Mouse (Mus musculus) thymus, postnatal 4 days (tissue): ENCODE results near the gene Alkbh3.

Experiments used
- DNase-seq: peaks from one replicate; pipeline ENCODE4 v3.0.0; 2021

Gene Alkbh3

DNA sequence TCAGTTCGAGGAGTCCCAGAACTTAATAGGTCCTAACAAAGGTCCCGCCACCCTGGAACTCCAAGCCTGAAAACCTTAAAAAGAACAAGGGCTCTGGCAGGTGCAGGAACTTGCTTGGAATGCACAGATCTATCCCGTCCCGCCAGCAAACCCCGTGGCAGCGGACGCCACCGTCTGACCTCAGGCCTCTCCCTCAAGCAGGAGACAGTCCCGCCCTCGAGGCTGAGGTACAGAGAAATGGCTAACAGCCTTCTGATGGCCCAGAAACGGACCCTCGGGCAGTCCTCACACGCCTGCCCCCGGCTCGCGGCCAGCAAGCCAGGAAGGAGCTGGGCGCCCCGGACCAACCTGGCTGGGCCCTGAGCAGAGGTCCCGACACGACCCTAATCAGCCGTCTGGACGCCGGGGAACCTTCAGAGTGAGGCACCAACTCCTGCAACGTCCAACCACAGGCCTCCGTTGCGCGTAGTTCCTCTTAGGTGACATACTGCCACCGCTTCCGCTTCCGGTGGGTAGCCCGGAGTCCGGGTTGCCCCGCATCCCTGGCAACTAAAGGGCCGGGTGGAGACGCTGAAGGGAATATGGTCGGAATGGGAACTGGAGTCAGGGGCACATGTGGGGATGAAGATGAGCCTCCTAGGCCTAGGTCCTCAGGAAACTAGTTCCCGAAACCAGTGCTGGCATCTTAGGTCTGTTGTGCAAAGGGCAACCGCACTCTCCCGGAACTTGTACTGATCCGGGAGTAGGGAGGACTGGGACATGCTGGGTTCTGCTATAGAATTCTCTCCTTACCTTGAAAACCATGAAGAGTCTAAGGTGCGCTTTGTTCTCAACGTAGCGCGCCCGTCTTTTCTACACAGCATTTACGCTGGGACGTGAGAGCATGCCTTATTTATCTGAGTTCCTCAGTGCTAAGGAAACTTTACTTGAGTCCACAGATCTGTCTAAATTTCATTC lies at the start of gene Alkbh3:
Gene Alkbh3 (minus strand): TSS at position 473 of the 957 bp plus-strand sequence.
- DNase-seq: peak; percentile 92

DNA sequence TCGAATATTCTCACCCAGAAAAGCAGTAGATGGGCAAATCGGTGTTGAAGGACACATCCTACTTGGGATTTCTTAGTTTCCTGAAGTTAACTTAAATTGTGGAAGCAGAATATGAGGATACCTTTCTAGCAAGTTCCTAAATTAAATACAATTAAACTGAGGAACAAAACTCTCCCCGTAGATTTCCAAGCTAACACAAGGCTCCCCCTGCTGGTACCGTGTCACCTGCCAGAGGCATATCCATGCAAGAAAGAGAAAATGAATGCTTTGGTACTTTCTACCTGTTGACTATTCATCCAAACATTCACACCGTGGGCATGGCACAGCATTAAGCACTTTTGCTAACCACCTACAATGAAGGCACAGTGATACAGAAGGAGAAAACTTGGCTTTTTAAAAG lies 48.9 kb upstream of the Alkbh3 start:
- peak; percentile 52 for DNase-seq

DNA sequence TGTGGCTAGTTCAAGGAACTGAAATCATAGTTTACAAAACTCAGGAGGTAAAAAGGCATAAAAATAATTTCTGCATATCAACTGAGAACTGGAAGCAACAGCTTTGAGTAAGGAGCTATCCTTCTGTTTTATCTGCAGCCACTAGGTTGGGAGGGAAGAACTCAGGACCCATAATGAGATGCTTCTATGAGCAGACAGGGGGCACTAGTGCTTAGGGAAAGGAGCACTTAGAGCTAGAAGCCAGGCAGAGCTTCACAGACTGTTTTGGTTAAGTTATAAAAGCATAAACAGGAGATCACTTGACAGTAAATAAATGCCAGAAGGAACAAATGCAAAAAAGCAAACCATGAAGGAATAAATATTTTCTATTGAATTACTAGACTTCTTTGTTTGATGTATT lies 44.2 kb upstream of the Alkbh3 start:
- peak; percentile 13 for DNase-seq

DNA sequence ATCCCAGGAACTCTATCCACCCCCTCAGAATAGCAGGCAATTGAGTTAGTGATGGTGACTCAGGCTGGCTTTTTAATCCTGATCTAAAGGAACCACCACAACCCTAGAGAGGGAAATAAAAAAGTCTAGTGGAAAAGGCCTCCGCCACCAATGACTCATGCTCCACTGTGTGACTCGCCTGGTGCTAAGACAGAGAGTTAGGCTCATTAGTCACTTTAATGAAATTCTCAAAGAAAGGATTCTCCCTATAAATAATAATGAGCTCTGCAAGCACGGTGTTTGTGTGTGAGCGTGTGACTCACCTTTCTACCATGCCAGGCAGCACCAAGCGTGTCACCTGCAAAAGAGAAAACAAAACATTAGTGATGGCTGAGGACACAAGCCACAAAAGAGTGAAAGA lies 41.3 kb upstream of the Alkbh3 start:
- no peak for DNase-seq

DNA sequence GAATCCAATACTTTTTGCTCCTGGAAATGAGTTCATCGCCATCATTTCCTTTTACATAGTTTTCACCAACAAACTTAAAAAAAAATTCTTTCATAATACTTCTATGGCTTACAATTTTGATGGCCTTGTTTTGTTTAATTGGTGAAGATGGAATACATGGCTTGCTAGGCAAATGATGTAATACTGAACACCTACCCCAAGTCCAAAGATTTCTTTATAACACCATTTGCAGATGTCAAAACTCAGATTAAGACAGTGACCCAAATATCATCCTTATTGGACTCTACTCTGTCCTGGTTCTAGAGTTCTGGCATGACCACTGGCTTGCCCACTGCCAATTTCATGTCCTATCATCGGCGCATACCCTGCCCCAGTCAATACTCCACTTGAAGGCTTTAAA lies 40.3 kb upstream of the Alkbh3 start:
- DNase-seq: no peak

DNA sequence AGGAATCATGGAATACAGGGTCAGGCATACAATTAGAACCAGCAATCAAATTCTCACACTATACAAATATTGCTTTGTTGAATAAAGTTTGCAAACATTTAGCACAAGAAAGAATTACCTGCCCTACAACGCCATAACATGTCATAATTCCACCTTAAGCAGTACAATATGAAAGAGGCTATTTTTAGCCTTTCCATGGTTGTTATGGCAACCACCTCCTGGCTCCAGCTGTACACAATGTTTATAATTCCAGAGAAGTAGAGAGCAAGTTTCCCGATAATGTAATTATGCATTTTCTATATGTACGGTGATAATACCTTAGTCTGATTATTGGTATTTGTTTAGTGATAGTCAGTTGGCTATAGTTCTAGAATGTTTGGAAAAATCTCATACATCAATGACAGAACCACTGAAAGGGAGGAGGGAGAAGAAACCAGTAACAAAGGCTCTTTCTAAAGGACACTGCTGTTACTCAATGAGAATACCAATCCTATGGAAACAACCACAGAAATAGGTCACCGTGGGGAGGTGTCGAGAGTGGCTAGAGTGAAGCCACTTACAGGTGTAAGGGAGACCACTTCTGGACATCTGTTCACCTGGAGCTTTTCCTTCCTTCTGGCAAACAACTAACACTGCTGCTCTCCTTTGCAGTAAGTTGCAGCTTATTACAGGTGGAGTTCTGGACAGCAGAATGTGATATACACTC lies 39.0 kb upstream of the Alkbh3 start:
- no peak for DNase-seq

DNA sequence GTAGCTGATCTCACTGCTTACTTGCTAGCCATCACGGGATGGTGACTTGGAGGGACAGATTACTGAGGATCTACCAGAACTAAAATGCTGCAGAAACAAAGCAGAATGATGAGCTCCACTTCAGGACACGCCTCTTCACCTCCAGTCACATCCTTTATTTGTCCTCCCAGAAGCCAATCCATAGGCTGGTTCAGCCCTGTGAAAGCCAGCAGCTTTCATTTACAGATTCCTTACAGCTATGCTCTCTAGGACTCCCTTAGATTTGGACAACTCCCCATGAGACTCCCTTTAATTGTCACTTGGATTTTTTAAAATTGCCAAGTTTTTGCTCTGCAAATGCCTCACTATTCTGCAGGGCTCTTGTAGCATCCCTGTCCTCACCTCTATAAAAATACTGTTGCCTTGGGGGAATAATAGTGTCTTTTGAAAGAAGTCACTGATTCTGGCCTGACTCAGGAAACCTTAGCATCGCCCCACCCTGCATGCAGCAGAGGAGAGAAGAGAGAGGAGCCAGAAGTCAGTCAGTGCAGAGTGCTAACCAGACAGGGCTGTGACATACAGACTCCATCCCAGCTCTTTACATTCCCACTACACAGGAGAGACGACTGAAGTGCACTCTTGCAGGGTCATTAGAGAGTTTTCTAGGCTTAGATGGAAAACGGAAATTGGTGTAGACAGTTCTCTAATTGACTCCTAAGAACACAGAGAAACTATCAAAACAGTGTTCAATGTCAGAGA lies 38.3 kb upstream of the Alkbh3 start:
- DNase-seq: no peak

DNA sequence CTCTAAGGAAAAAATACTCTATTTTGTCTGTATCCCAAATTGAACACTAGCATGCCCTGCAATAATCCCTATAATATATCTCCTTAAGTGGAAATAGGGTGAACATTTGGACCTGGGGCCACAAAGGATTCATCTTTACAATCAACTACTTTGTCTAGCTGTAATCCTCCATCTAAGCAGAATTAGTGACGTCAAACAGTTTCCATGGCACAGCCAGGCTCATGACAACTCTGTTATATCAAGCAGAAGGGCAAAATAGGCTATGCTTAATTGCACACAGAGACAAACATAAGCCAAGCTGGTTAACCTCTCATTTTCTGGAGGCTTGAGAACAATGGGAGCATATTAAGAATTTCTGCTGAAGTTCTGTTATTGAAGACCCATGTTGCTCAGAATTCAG lies 37.7 kb upstream of the Alkbh3 start:
- no peak for DNase-seq

DNA sequence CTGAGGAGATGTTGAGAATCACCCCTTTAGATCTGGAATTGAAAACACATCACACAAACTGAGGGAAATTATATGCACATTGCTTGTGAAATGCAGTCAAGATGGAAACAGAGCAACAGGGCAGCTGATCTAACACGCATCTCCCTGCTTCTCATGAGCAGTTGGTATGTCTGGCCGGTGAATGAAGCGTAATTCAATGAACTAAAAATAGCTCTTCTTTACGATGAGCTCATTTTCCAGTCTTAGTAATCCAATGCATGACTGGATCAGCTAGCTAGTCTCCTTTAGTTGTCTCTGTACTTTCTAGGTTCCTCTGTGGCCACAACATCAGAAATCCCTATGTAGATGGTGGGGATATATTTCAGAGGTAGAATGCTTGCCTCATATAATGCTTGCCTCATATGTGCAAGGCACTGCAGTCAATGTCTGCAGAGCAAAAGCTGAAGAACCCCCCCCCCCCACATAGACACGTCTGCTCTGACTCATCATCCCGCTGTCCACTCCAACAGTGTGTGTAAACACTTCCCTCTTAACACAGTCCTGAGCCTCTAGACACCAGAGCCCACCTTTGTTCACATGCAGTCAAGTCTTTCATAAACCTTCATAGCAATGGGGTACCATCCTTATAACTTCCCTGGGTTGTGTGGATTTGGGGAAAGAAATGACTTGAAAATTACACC lies 34.9 kb upstream of the Alkbh3 start:
- DNase-seq: no peak

DNA sequence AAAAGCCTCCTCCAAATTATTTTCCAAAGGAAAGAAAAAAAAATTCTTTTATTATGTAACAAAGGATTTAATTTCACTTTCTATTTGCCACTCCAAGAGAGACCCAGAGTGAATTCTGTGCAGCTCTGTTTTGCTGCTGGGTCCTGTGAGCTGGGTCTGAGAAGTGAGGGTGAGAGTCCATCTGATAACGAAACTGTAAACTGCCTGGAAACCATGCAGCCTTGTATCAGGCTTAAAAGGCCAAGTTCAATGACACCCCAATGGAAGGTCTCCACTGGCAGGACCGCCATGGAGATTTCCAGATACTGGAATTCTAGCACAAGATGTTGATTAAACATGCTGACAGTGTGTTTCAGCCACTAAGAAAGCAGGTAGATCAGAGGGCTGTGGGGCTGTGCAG lies 33.6 kb upstream of the Alkbh3 start:
- DNase-seq: no peak

DNA sequence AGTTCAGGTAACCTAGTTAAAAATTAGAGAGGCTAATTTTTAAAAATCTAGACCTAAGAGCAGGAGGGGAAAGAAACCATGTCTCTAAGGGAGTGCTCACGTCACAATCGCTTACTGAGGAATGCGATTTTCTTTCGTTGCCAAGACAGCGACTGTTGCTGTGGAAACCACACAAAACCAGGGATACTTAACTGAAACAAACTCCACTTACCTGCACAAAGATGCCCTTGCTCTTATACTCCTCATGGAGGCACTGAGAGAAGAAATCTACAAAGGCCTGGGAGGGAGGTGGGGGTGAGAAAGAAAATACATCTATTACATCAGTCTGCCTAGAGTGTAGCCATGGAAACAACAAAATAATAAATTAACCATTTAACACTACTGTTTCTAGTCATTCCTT lies 33.1 kb upstream of the Alkbh3 start:
- DNase-seq: no peak

DNA sequence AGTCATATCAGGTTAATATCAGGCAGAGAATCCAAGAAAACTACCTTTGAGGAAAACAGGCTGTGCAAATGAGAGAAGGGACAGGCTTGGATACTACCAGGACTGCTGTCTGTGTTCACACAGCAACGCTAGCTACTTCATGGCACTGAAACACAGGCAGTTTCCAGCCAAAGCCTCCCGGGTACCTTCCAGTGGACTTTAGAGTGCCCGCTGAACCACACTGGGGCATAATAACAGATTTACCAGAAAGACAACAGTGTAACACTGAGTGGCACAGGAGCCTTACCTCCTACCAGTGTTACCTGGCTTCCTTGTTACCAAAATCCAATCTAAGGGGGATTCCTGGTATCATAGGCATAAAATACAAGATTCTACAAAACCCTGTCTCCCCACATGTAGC lies 31.9 kb upstream of the Alkbh3 start:
- DNase-seq: no peak

DNA sequence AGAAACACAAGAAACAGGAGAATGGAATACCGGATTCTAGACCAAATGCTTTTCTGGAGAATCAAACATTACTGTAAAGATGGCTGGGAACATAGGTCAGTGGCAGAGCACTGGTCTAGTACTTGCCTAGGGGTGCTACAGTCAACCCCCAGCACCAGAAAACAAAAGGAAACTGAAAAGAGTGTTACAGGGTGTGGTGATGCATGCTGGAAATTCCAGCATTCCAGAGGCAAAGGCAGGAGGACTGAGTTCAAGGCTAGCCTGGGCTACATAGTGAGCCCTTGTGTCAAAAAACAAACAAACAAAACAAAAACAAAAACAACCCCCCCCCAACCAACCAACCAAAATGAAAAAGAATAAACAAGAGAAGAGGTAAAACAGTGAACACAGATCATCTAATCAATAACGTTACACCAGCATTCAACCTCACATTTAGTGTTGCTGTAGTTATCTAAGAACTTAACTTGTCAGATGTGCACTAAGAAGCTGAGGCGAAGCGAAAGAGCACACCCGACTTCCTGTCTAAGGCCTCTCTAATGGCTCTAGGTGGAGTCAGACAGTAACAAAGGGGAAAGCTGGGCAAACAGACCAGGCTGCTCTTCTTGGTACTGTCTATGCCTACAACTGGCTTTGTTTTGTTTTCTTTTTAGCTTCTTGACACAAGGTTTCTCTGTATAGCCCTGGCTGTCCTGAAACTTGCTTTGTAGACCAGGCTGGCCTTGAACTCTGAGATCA lies 30.0 kb upstream of the Alkbh3 start:
- DNase-seq: no peak

DNA sequence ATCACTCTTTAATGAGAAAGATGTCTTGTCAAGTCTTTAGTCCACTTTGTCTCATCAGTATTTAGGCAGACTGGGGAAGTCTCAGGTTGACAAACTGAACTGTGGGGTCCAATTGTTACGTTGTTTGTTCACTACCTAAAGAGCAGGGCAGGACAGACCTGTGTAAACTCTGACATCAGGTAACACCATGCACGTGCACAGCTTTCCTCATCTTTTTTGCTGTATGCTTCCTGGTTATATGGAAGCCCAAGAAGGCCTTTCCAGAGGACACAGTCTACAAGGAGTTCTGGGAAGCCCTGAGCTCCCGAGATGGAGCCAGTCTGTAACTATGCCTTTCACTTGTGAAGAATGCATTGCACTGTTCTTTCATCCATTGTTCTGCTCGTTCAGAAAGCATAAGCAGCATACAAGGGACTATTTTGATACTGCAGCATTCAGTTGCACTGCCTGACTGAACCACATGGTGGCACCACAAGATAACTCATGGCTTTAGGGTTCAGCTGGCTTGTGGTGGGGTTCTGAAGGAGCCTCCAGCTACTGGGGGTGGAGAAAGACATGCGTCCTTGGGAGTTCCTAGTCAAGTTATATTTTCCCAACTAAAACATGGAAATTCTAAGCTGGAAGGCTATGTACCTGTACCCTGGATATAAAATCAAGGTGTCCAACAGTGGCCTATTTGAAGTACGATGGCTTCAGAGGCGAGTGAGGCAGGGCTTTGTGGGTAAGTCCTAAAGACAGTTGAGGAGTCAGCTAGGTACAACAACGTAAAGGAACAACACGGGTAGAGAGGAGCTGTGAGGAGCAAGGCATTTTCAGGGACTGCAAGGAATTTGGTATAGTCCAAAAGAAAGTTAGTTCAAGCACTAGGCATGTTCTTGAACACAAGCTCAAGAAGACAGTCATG lies 25.1 kb upstream of the Alkbh3 start:
- peak; percentile 77 for DNase-seq

DNA sequence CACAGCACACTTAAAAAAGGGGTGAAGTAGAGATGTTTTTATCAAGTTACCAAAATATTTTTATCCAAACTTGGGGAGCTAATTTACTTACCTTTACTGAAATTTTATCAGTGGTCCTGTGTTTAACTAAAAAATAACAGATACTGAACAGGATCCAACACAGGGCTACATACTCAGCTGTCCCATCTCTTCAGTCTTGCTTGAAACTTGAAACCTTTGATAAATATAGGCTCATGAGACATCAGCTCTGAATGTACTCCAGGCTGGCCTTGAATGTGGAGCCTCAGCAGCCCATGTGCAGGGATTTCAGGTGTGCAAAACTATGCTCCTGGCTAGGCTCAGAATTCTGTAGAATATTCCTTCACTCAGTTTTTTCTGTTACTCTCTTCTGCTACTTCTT lies 20.0 kb upstream of the Alkbh3 start:
- no peak for DNase-seq

DNA sequence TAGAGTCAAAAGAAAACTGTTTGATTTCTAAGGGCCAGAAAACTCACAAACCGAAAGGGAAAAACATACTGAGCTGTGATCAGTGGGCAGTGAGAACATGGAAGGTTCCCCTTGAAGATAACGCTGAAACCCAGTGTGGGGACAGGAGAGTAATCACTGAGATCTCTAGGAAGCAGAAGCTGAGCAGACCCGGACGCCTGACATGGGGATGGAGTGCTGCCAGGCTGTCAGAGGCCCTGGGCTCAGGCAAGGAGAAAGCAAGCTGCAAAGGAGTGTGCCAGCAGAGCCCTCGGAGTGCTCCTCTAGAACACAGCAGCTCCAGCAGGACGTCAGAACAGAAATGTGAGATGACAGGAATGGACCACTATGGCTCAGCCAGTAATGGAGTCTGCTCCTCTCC lies 14.0 kb upstream of the Alkbh3 start:
- DNase-seq: no peak

DNA sequence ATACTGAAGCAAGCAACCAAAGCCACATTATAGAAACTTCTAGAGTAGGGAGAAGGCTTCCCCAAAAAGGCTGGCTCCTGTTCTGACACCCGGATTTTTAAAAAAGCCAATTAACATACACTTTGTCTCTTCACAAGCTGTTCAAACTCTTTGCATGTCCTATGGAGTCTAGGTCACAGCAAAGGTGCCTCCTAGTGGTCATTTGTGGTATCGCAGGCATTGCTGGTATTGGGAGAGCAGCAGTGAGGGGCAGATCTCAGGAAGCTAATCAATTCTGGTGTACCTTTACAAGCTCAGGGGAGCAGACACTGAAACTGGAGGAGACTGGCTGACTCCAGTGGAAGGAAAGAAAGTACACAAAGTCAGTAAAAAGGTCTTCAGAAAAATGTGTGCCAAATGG lies 8.3 kb downstream of the Alkbh3 start:
- peak; percentile 90 for DNase-seq

DNA sequence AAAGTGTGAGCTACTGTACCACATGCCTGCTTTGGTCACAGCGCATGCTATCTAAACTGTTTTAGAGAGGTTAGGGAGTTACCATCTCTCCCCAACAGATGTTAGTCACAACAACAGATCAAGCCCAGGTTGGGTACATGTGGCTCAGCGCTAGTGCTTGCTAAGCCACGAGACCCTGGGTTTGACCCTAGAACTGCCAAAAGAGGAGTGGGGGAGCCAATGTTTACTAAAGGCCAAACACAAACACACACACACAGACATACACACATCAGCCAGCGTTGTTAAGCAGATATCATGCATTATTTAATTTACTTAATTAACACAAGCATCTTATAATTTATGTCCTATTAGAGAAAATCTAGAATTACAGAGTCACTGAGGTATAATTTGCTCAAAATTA lies 8.7 kb downstream of the Alkbh3 start:
- no peak for DNase-seq

DNA sequence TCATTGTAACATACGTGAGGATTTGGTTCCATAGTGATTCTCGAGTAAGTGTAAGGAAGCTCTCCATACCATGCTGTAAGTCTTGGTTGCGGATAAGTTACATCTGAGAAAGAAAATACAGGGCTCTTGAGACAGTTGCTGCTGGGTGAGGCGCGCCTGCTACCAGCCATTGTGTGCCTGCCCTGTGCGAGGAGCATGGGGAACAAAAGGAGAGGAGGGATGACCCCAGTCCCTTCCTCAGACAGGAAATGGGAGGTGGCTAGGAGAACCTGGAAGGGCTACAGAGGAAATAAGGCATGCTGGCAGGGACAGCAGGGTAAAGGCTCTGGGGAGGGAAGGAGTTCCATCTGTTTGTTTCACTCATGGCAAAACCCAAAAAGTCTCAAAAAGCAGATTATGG lies 9.2 kb downstream of the Alkbh3 start:
- no peak for DNase-seq

DNA sequence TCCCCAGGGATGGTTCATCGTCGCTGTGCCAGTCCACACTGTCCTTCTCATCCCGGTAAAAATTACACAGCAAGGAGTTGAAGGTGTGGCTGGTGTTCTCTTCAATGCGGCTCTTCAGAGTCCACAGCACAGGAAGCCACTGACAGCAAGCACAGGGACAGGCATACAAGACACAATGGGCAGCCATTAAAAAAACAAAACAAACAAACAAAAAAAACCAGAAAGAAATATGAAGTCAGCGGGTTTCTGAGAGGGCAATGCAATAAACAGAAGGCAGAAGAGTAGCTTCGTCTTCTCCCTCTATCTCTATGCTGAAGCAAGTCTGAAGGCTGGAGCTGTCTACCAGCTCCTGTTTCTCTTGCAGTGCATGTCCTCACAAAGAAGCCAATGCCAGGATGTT lies 14.4 kb downstream of the Alkbh3 start, which contains the start of gene Gm27027:
Gene Gm27027 (minus strand): TSS at position 101 of the 400 bp plus-strand sequence.
- no peak for DNase-seq

DNA sequence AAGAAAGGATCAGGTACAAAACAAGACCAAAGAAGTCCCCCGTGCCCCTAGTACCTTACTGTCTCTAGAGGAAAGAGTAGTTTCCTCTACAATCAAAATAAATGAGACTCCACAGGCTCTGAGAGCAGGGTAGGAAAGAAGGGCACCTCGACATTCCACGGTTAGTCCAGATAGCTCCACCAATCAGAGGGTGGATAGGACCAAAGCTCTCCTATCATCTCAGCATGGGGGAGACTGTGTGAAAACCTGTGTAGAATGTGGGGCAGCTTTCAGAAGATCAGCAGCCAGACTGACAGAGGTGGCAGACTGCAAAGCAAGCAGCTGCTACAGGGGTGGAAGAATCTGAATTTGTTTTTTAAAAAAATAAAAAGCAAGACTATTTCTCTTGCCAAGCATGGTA lies 17.8 kb downstream of the Alkbh3 start:
- DNase-seq: no peak
